Mouse (Mus musculus): ENCODE results near the gene Efcab9. TPM values are rescaled to one million over a fixed set of nuclear protein-coding genes. Genes with fewer than 3 reads are reported as not detected.
A peak's percentile ranks its signal among the peaks of the same experiment; 100 is the strongest.

The Efcab9 gene
- polyA plus RNA-seq, 1 experiment from 2014 or later, result not detected

- Histone ChIP-seq H3K4me3 (no peak overlapping the region), H3K4me2 (replicated peaks) (no peak overlapping the region), H3K4me1 (peaks cover 21% of the 10 kb centered on the region), H3K27me3 (peaks cover 6% of the 10 kb centered on the region), H3K36me3 (no peaks in the 10 kb centered on the region), H3K9me3 (replicated peaks) (no peaks in the 10 kb centered on the region), H3K27ac (no peak overlapping the region), H3K9ac (no peak overlapping the region)
- WGBS, result 31% methylated on average over 3 of the region's 3 CpGs
- ATAC-seq (ENCODE audit: low FRiP score), result no peak
These were observed 11.0 kb upstream of the Efcab9 start for GRCm38 (mm10) chr11:32542687-32543411.

GRCm38 (mm10) chr11:32542181-32542580 is 10.3 kb upstream of the Efcab9 start:
- WGBS, result 98% methylated on average over 4 of the region's 4 CpGs
- no peaks in the 10 kb centered on the region for H3K9me3 ChIP-seq (replicated peaks)
- H3K4me3 ChIP-seq, result no peak overlapping the region
- ATAC-seq (ENCODE audit: low FRiP score), result no peak
- no peaks in the 10 kb centered on the region for H3K36me3 ChIP-seq
- H3K27me3 ChIP-seq, result peaks cover 6% of the 10 kb centered on the region
- no peak overlapping the region for H3K27ac ChIP-seq
- peaks cover 19% of the 10 kb centered on the region for H3K4me1 ChIP-seq
- no peak overlapping the region for H3K4me2 ChIP-seq (replicated peaks)
- H3K9ac ChIP-seq, result no peak overlapping the region

- ATAC-seq (ENCODE audit: low FRiP score), result no peak
- Histone ChIP-seq H3K9ac (no peak overlapping the region), H3K36me3 (no peaks in the 10 kb centered on the region), H3K27me3 (no peaks in the 10 kb centered on the region), H3K4me3 (no peak overlapping the region), H3K4me1 (peaks cover 21% of the 10 kb centered on the region), H3K27ac (no peak overlapping the region), H3K9me3 (replicated peaks) (no peaks in the 10 kb centered on the region), H3K4me2 (replicated peaks) (no peak overlapping the region)
- 77% methylated on average over 6 of the region's 6 CpGs for WGBS
These were observed 8.6 kb upstream of the Efcab9 start for GRCm38 (mm10) chr11:32540463-32540862.

GRCm38 (mm10) chr11:32539717-32540116 is 7.8 kb upstream of the Efcab9 start:
- Histone ChIP-seq H3K4me3 (no peak overlapping the region), H3K4me1 (peaks cover 18% of the 10 kb centered on the region), H3K9me3 (replicated peaks) (no peaks in the 10 kb centered on the region), H3K4me2 (replicated peaks) (no peak overlapping the region), H3K9ac (no peak overlapping the region), H3K27me3 (peaks cover 4% of the 10 kb centered on the region), H3K27ac (no peak overlapping the region), H3K36me3 (no peaks in the 10 kb centered on the region)
- no peak for ATAC-seq (ENCODE audit: low FRiP score)
- 88% methylated on average over 7 of the region's 7 CpGs for WGBS

- Histone ChIP-seq H3K4me3 (no peak overlapping the region), H3K27me3 (peaks cover 12% of the 10 kb centered on the region), H3K36me3 (no peaks in the 10 kb centered on the region), H3K4me2 (replicated peaks) (no peak overlapping the region), H3K4me1 (peaks cover 27% of the 10 kb centered on the region), H3K27ac (no peak overlapping the region), H3K9me3 (replicated peaks) (no peaks in the 10 kb centered on the region), H3K9ac (no peak overlapping the region)
- ATAC-seq (ENCODE audit: low FRiP score), result no peak
- 85% methylated on average over 4 of the region's 4 CpGs for WGBS
These were observed 7.0 kb upstream of the Efcab9 start for GRCm38 (mm10) chr11:32538846-32539245.

- no peaks in the 10 kb centered on the region for H3K9me3 ChIP-seq (replicated peaks)
- peaks cover 14% of the 10 kb centered on the region for H3K27me3 ChIP-seq
- no peak overlapping the region for H3K4me2 ChIP-seq (replicated peaks)
- no peaks in the 10 kb centered on the region for H3K36me3 ChIP-seq
- ATAC-seq (ENCODE audit: low FRiP score), result no peak
- no peak overlapping the region for H3K27ac ChIP-seq
- H3K9ac ChIP-seq, result no peak overlapping the region
- 69% methylated on average over 6 of the region's 6 CpGs for WGBS
- H3K4me3 ChIP-seq, result no peak overlapping the region
- H3K4me1 ChIP-seq, result peaks cover 31% of the 10 kb centered on the region
These were observed 6.6 kb upstream of the Efcab9 start for GRCm38 (mm10) chr11:32538435-32538834.

GRCm38 (mm10) chr11:32536954-32537353 is 5.1 kb upstream of the Efcab9 start:
- Histone ChIP-seq H3K4me2 (replicated peaks) (no peak overlapping the region), H3K4me1 (peaks cover 33% of the 10 kb centered on the region), H3K9me3 (replicated peaks) (no peaks in the 10 kb centered on the region), H3K27me3 (peaks cover 16% of the 10 kb centered on the region), H3K4me3 (no peak overlapping the region), H3K9ac (no peak overlapping the region), H3K27ac (no peak overlapping the region), H3K36me3 (no peaks in the 10 kb centered on the region)
- WGBS, result 28% methylated on average over 7 of the region's 7 CpGs
- peak; percentile 29; the same call in 1 of the 2 replicates for ATAC-seq (ENCODE audit: low FRiP score)

- Histone ChIP-seq H3K4me1 (peaks cover 34% of the 10 kb centered on the region), H3K9ac (no peak overlapping the region), H3K9me3 (replicated peaks) (no peaks in the 10 kb centered on the region), H3K36me3 (no peaks in the 10 kb centered on the region), H3K27me3 (peaks cover 26% of the 10 kb centered on the region), H3K4me3 (no peak overlapping the region), H3K4me2 (replicated peaks) (no peak overlapping the region), H3K27ac (no peak overlapping the region)
- no peak for ATAC-seq (ENCODE audit: low FRiP score)
- WGBS, result 95% methylated on average over 4 of the region's 4 CpGs
These were observed 3.8 kb upstream of the Efcab9 start for GRCm38 (mm10) chr11:32535646-32536045.

GRCm38 (mm10) chr11:32534453-32535075 is 2.7 kb upstream of the Efcab9 start:
- peaks cover 34% of the 10 kb centered on the region for H3K4me1 ChIP-seq
- H3K9me3 ChIP-seq (replicated peaks), result no peaks in the 10 kb centered on the region
- 68% methylated on average over 7 of the region's 7 CpGs for WGBS
- no peaks in the 10 kb centered on the region for H3K36me3 ChIP-seq
- H3K4me3 ChIP-seq, result 0 out of 2 replicates have a peak overlapping the region, but pooled peaks have one; percentile 49
- no peak for ATAC-seq (ENCODE audit: low FRiP score)
- no peak overlapping the region for H3K27ac ChIP-seq
- peaks cover 26% of the 10 kb centered on the region for H3K27me3 ChIP-seq
- no peak overlapping the region for H3K9ac ChIP-seq
- H3K4me2 ChIP-seq (replicated peaks), result peak overlapping the region; percentile 96

GRCm38 (mm10) chr11:32533482-32534261 is 1.8 kb upstream of the Efcab9 start:
- no peaks in the 10 kb centered on the region for H3K9me3 ChIP-seq (replicated peaks)
- peak overlapping the region; percentile 96 for H3K4me2 ChIP-seq (replicated peaks)
- 1% methylated on average over 24 of the region's 24 CpGs for WGBS
- ATAC-seq (ENCODE audit: low FRiP score), result peak; percentile 55
- H3K4me1 ChIP-seq, result peaks cover 32% of the 10 kb centered on the region
- H3K36me3 ChIP-seq, result no peaks in the 10 kb centered on the region
- no peak overlapping the region for H3K27ac ChIP-seq
- peak overlapping the region; percentile 49 for H3K4me3 ChIP-seq
- peaks cover 26% of the 10 kb centered on the region for H3K27me3 ChIP-seq
- H3K9ac ChIP-seq, result peak overlapping the region; percentile 73

- WGBS, result under 1% methylated on average over 55 of the region's 82 CpGs
- Histone ChIP-seq H3K27me3 (peaks cover 26% of the 10 kb centered on the region), H3K9ac (peak within 1 kb of the TSS; percentile 73), H3K9me3 (replicated peaks) (no peaks in the 10 kb centered on the region), H3K27ac (no peak within 1 kb of the TSS), H3K4me2 (replicated peaks) (peak within 1 kb of the TSS; percentile 96), H3K4me1 (peaks cover 25% of the 10 kb centered on the region), H3K4me3 (peak within 1 kb of the TSS; percentile 49), H3K36me3 (no peaks in the 10 kb centered on the region)
- ATAC-seq (ENCODE audit: low FRiP score), result peak; percentile 93
These were observed 1.0 kb upstream of the Efcab9 start, which contains the start of gene Stk10 for GRCm38 (mm10) chr11:32532765-32533481. Gene Stk10 (plus strand): TSS chr11:32533305.

- ATAC-seq (ENCODE audit: low FRiP score), result no peak
- no peak overlapping the region for H3K27ac ChIP-seq
- no peak overlapping the region for H3K9ac ChIP-seq
- no peak overlapping the region for H3K4me2 ChIP-seq (replicated peaks)
- H3K4me1 ChIP-seq, result peaks cover 20% of the 10 kb centered on the region
- H3K4me3 ChIP-seq, result no peak overlapping the region
- H3K27me3 ChIP-seq, result peaks cover 26% of the 10 kb centered on the region
- no peaks in the 10 kb centered on the region for H3K36me3 ChIP-seq
- no peaks in the 10 kb centered on the region for H3K9me3 ChIP-seq (replicated peaks)
- 93% methylated on average over 1 of the region's 1 CpGs for WGBS
These were observed 1.7 kb downstream of the Efcab9 start for GRCm38 (mm10) chr11:32530151-32530550.
